Mouse (Mus musculus): ENCODE measurements around the gene Map3k3.

DNA sequence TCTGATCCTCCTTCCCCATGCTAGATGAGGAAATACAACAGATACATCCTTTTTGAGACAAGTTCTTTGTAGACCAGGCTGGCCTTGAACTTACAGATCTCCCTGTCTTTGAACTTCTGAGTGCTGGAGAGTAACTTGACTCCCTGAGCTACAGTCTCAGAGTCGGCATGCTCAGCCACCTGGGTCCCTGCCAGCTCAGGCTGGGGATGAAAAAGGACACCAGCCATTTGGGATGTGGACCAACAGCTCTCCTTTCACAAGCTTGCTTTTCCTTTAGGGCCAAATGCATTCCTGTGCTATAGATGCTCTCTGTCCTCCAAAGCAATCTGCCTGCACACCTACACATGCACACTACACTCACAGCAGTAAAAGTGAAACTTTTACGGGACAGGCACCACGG is 90.7 kb downstream of the Map3k3 start:
- TF ChIP-seq POLR2A (IDR thresholded peaks at IDR 0.05; ENCODE audit: borderline replicate concordance, extremely low read depth, low read depth, low read length): no peak
- no peak for TF ChIP-seq CTCF (IDR thresholded peaks at IDR 0.05; ENCODE audit: insufficient read depth, low read length)

Data from lung, adult 2 months (tissue).